Mouse (Mus musculus) C3H10T1/2 (cell line): Measurements from ENCODE around the gene Ubiad1. TPM values are rescaled to one million over a fixed set of nuclear protein-coding genes. Genes with fewer than 3 reads are reported as not detected.

Experiments
- polyA plus RNA-seq, 2 experiments: library from polyadenylated mRNA; unstranded; fragments of >200 nt; fragmentation: generic; extraction: Trizol; gene quantifications; one replicate each; pipeline ENCODE4 v1.2.1; 2012; ENCODE audit warnings: missing spikeins in 2 of 2

Ubiad1 gene
- 10 to 100 TPM in 1 of 2 experiments, 1 to 10 TPM in 1; 8.4 to 19.1 TPM for polyA plus RNA-seq

DNA sequence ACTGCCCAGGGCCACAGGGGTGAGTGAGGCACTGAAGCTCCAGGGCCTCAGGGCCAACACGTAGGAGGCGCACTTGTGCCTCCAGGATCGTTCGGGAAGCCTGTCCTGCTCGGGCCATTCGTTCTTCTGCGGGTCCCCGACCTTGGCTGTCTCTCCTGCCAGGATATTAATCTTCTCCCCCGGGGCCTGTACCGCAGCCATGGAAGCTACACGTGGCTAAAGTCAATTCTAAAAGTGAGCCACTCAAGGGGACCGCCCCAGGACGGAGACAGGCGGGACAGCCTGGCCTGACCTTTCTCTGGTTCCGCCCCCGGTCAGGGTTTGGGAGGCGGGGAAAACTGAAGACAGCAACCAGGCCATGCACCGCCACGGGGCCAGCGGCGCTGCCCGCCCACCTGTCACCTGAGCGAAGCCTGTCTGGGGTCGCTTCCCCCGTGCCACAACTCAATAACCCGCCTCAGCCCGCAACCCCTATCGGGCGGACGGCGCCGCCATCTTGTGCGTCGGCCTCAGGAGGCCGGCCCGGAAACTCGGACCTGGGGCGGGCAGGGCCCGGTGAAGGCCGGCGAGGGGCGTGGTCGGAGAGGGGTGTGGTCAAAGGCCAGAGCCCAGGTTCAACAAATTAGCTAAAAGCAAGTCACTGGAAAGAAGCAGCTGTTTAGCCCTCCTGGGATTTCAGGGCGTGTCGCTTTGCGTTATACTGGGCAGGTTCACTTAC lies at the start of gene Ubiad1:
Ubiad1 (minus strand) TSS at position 522 of the 718 bp plus-strand sequence.

DNA sequence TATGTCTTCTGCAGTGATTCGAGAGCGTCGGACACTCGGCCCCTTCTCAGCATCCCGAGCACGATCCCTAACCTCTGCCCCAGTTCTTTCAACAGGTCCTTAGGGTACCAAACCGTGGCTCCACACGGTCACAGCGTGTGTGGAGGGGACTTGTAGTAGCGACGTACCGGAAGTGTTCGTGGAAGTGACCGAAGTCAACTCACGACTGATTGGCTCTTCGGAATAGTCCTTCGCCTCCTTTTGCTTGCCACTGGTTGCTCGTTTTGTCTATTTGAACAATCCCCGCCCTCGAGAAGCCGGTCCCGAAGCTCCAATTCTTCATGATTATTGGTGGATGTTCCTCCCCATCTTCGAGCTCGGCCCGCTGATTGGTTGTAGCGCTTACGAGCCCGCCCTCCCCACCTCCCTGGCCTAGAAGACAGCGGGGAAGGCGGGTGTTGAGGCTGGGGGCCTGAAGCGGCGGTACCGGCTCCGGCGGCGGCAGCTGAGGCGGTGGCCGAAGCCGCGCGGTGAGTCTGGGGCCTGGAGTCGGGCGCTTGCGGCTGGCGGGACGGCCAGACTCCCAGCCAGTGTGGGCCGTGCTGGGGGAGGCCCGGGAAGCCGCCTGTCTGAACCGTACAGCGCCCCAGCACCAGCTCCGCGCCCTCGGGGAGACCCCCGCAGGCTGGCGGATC lies 3.7 kb upstream of the Ubiad1 start, which contains the start of gene Mtor:
Mtor (plus strand) TSS at position 433 of the 674 bp plus-strand sequence.

Other genes with a start within 250 kb of the Ubiad1 start
- under 1 TPM in 1 of 2 experiments, not detected in 1; under 0.01 TPM for gene Disp3, start 156.8 kb downstream of the Ubiad1 start, polyA plus RNA-seq
- gene Mtor, start 3.8 kb upstream of the Ubiad1 start, polyA plus RNA-seq: 10 to 100 TPM in 1 of 2 experiments, 1 to 10 TPM in 1; 10.0 to 12.8 TPM
- under 1 TPM in 1 of 2 experiments, not detected in 1; 0.92 TPM for gene Angptl7, start 55.7 kb upstream of the Ubiad1 start, polyA plus RNA-seq
- 10 to 100 TPM; 26.7 to 40.8 TPM for gene Exosc10, start 113.7 kb upstream of the Ubiad1 start, polyA plus RNA-seq
- gene Srm, start 146.7 kb upstream of the Ubiad1 start, polyA plus RNA-seq: 100 to 1,000 TPM in 1 of 2 experiments, 10 to 100 TPM in 1; 54.4 to 285 TPM
- under 1 TPM; 0.02 to 0.47 TPM for gene Masp2, start 157.8 kb upstream of the Ubiad1 start, polyA plus RNA-seq
- 10 to 100 TPM; 20.5 to 87.5 TPM for gene Tardbp, start 182.2 kb upstream of the Ubiad1 start, polyA plus RNA-seq
- gene Gm572, start 198.5 kb upstream of the Ubiad1 start, polyA plus RNA-seq: not detected